Mouse (Mus musculus) intestine, postnatal 0 days (tissue): ENCODE measurements at regions not wholly inside any gene's neighbourhood (a gene's known extent, or its start where the extent isn't known, plus 50 kb on each side); places are given as distances from the start of the nearest gene placed in this dataset.
A peak's percentile ranks its signal among the peaks of the same experiment; 100 is the strongest.

Source experiments
- ATAC-seq: fragments of 200-750 bp; cut with Nextera tagmentation; 2 replicates; pipeline ENCODE4 v1.8.0; 2017; ENCODE audit warnings: mild to moderate bottlenecking, moderate TSS enrichment, moderate library complexity
- H3K27ac ChIP-seq: fragments of 300-500 bp; sonication (generic); 2 replicates; pipeline ENCODE4 v1.5.1; 2014; ENCODE audit warnings: mild to moderate bottlenecking, low read depth, low read length, moderate library complexity
- H3K27me3 ChIP-seq: fragments of 300-500 bp; sonication (generic); replicated peaks from 2 replicates; pipeline ENCODE4 v1.6.1; 2014; ENCODE audit warnings: low read length, mixed read lengths; ENCODE audit not compliant: control insufficient read depth, insufficient read depth
- H3K36me3 ChIP-seq: fragments of 300-500 bp; sonication (generic); 2 replicates; pipeline ENCODE4 v1.6.1; 2014; ENCODE audit warnings: mild to moderate bottlenecking, moderate library complexity; ENCODE audit not compliant: control insufficient read depth, insufficient read depth
- H3K4me1 ChIP-seq: fragments of 300-500 bp; sonication (generic); replicated peaks from 2 replicates; pipeline ENCODE4 v1.6.1; 2014; ENCODE audit warnings: antibody characterized with exemption, low read length, mixed read lengths; ENCODE audit not compliant: control insufficient read depth, insufficient read depth
- H3K4me2 ChIP-seq: fragments of 300-500 bp; sonication (generic); replicated peaks from 2 replicates; pipeline ENCODE4 v1.6.1; 2014; ENCODE audit warnings: low read depth, mild to moderate bottlenecking, moderate library complexity
- H3K4me3 ChIP-seq: fragments of 300-500 bp; sonication (generic); 2 replicates; pipeline ENCODE4 v1.5.1; 2014; ENCODE audit warnings: low read depth, low read length
- H3K9ac ChIP-seq: fragments of 300-500 bp; sonication (generic); 2 replicates; pipeline ENCODE4 v1.6.1; 2014; ENCODE audit warnings: mild to moderate bottlenecking, low read depth, low read length
- H3K9me3 ChIP-seq: fragments of 300-500 bp; sonication (generic); 2 replicates; pipeline ENCODE4 v1.6.1; 2016; ENCODE audit warnings: mixed run types; ENCODE audit not compliant: control insufficient read depth
- CTCF ChIP-seq: sonication (generic); IDR thresholded peaks from 2 replicates; pipeline ENCODE4 v1.5.1; 2016; ENCODE audit warnings: low read depth, mild to moderate bottlenecking, control low read depth, antibody characterized with exemption, moderate library complexity
- WGBS: fragments of 180-500 bp; shearing (Covaris S2); extraction: QIAGEN DNeasy Blood & Tissue Kit; methylation state at CpG from one replicate; pipeline ENCODE4 v1.1.7; 2014; 5-methylcytosine and 5-hydroxymethylcytosine counted together

DNA sequence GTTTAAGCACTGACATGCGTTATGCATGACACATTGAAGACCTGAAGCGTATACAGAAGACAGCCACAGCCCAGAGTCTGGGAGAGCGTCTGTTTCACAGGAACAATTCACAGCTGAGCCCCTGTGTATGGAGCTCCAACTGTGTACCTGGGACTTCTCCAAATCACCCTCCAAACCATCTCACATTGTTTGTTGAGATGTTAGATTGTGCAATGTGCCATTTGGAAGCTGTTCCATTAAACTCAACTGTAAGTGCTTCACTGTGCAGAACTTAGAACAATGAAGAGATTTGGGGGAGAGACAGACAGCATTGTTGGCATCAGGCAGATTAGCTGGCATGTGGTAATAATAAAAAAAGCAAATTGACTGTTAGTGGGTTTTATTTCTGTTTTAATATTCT is 74.1 kb upstream of the Card11 start:
- ATAC-seq: no peak
- no peak for TF ChIP-seq CTCF

DNA sequence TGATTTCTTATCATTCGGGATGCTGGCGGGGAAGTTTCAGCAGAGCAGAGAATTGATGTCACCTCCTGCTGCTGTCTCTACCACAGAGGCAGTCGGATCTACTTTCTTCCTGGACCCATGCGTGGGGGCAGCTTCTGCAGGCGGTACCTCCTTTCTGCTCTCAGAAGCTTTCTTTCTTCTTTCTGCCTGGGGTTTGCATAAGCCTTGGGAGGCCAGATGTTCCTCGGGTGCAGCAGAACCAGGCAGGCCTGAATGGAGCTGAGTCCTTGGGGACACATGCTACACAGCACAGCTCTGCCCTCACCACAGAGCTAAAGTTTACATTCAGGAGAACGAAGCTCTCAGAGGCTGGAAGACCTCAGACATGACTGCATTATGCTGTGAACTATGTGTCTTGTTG is 75.8 kb upstream of the Card11 start:
- no peak for ATAC-seq
- H3K4me3 ChIP-seq: no peak overlapping the region
- no peak overlapping the region for H3K27ac ChIP-seq
- no peaks in the 10 kb centered on the region for H3K4me1 ChIP-seq
- 75% methylated on average over 7 of the region's 7 CpGs for WGBS
- no peaks in the 10 kb centered on the region for H3K27me3 ChIP-seq
- no peaks in the 10 kb centered on the region for H3K9me3 ChIP-seq
- H3K9ac ChIP-seq: no peak overlapping the region
- TF ChIP-seq CTCF: no peak
- no peaks in the 10 kb centered on the region for H3K36me3 ChIP-seq
- no peak overlapping the region for H3K4me2 ChIP-seq

More for the DNA sequence above, 74.1 kb upstream of the Card11 start:
- H3K27ac ChIP-seq: no peak overlapping the region
- H3K4me2 ChIP-seq: no peak overlapping the region
- H3K9ac ChIP-seq: no peak overlapping the region
- no peaks in the 10 kb centered on the region for H3K36me3 ChIP-seq
- no peaks in the 10 kb centered on the region for H3K27me3 ChIP-seq
- H3K4me3 ChIP-seq: no peak overlapping the region
- no peaks in the 10 kb centered on the region for H3K9me3 ChIP-seq
- H3K4me1 ChIP-seq: no peaks in the 10 kb centered on the region
- WGBS: 74% methylated on average over 3 of the region's 3 CpGs

DNA sequence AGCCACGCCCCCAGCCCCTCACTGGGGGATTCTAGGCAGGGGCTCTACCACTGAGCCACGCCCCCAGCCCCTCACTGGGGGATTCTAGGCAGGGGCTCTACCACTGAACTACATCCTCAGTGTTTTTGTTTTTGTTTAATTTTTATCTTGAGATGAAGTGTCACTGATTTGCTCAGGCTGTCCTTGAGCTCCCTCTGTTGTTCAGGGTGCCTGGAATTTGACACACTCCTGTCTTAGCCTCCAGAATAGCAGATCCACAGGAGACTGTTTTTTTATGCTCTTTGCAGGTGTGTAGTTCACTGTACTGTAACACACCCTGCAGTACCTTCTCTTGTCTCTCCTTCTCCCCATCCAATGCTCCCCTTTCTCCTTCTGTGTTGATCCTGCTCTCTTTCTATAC is 76.6 kb upstream of the Card11 start:
- H3K36me3 ChIP-seq: no peaks in the 10 kb centered on the region
- no peaks in the 10 kb centered on the region for H3K9me3 ChIP-seq
- no peak overlapping the region for H3K27ac ChIP-seq
- WGBS: 82% methylated on average over 2 of the region's 2 CpGs
- no peaks in the 10 kb centered on the region for H3K4me1 ChIP-seq
- no peak overlapping the region for H3K4me2 ChIP-seq
- no peaks in the 10 kb centered on the region for H3K27me3 ChIP-seq
- H3K4me3 ChIP-seq: no peak overlapping the region
- ATAC-seq: no peak
- no peak overlapping the region for H3K9ac ChIP-seq
- TF ChIP-seq CTCF: peak; percentile 47

DNA sequence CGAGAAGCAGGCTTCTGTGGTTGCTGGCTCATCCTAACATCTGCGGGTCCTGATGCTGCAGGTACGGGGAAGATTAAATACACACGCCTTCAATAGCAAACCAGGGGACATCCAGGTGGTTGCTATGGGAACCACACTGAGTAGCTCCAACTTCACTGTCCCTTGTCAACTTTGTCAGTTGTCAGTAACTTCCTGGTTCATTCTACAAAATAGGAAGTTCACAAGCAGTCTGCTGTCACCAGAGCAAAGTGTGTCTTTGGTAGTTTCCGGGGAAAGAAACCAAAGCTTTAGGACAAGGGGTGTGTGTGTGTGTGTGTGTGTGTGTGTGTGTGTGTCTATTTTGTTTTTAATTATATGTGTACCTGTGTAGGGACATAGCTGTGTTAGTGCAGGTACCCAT is 80.5 kb upstream of the Card11 start:
- Histone ChIP-seq H3K4me3 (no peak overlapping the region), H3K27me3 (no peaks in the 10 kb centered on the region), H3K4me1 (no peaks in the 10 kb centered on the region), H3K27ac (no peak overlapping the region), H3K4me2 (no peak overlapping the region), H3K9ac (no peak overlapping the region), H3K36me3 (no peaks in the 10 kb centered on the region), H3K9me3 (no peaks in the 10 kb centered on the region)
- 54% methylated on average over 5 of the region's 5 CpGs for WGBS
- TF ChIP-seq CTCF: no peak
- ATAC-seq: no peak

DNA sequence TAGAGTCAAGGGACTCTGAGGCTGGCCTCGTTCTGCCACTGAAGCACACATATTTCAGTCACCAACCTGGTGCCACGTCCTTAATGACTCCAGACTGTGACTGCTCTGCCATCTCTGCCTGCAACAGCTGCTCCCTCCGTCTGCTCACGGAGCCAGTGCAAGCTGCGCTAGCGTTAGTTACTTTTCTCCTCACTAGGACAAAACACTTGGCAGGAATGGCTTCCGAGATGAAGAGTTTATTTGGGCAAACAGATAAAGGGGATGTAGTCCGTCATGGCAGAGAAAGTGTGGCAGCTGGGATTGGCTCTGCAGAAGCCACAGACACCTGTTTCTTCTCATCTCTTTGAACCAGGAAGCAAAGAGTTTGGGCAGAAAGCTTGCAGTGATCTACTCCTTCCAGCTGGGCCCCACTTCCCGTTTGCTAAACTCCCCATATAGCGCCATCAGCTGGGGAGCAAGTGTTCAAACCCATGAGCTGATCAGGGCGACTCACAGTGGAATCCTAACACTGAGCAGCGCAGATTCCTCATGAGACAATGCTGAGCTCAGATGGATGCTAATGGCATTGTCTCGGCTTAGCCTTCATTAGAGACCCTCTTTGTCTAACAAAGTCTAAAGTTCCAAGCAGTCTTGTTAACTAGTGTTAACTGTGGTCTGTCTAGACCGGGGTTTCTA is 83.8 kb upstream of the Card11 start:
- 77% methylated on average over 14 of the region's 14 CpGs for WGBS
- no peak overlapping the region for H3K27ac ChIP-seq

DNA sequence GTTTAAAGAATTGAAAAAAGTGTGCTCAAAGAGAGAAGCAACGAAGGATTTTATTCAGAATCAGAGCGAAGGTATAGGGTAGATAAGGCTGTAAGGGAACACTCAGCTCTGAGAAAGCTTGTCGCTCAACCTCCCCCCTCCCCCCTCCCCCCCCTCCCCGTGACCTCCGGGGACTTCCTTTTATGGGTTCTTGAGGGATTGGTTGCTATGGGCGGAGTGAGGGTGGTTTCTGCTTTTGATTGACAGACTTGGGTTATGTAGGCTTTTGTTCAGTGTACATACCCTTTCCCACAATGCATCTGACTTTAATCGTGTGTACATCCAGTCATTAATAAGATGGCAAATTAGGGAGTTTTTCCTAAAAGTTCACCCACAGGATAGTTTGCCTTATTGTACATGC is 84.4 kb upstream of the Card11 start:
- WGBS: 35% methylated on average over 7 of the region's 7 CpGs
- Histone ChIP-seq H3K36me3 (no peaks in the 10 kb centered on the region), H3K9me3 (no peaks in the 10 kb centered on the region), H3K4me2 (no peak overlapping the region), H3K4me3 (no peak overlapping the region), H3K27ac (no peak overlapping the region), H3K27me3 (no peaks in the 10 kb centered on the region), H3K9ac (no peak overlapping the region), H3K4me1 (no peaks in the 10 kb centered on the region)
- ATAC-seq: no peak
- no peak for TF ChIP-seq CTCF

More for the DNA sequence above, 83.8 kb upstream of the Card11 start:
- no peak for ATAC-seq
- no peak overlapping the region for H3K9ac ChIP-seq
- no peaks in the 10 kb centered on the region for H3K9me3 ChIP-seq
- H3K4me1 ChIP-seq: no peaks in the 10 kb centered on the region
- no peaks in the 10 kb centered on the region for H3K27me3 ChIP-seq
- H3K4me3 ChIP-seq: no peak overlapping the region
- H3K4me2 ChIP-seq: no peak overlapping the region
- TF ChIP-seq CTCF: no peak
- no peaks in the 10 kb centered on the region for H3K36me3 ChIP-seq

DNA sequence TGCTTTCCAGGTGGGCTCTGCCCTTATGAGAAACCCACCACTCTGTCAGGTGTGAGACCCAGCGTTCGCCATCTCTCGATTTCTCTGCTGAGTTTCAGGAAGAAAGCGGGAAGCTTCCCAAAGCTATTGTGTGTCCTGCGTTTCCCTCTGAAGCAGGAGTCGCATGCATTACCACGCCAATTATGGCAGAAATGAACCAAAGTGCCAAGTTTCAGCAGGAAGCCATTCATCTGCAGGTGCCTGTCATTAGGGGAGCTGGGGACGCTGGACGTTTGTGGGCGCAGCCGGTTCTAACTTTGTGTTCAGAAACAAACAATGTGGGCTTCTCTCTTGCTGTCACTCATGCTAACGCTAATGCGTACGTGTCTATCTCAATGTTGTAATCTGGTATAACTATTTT is 91.3 kb upstream of the Card11 start:
- no peaks in the 10 kb centered on the region for H3K36me3 ChIP-seq
- H3K27me3 ChIP-seq: no peaks in the 10 kb centered on the region
- H3K9ac ChIP-seq: no peak overlapping the region
- WGBS: 65% methylated on average over 14 of the region's 14 CpGs
- no peak overlapping the region for H3K4me2 ChIP-seq
- H3K9me3 ChIP-seq: no peaks in the 10 kb centered on the region
- no peak overlapping the region for H3K4me3 ChIP-seq
- ATAC-seq: no peak
- no peak overlapping the region for H3K27ac ChIP-seq
- TF ChIP-seq CTCF: no peak
- no peaks in the 10 kb centered on the region for H3K4me1 ChIP-seq
